Mouse (Mus musculus): ENCODE data around the gene Iqck.

GRCm38 (mm10) chr7:118889046-118889680, 33.6 kb downstream of the Iqck start:
- TF ChIP-seq POLR2A (IDR thresholded peaks at IDR 0.05; ENCODE audit: control insufficient read depth, extremely low read depth, insufficient read depth, low read length, poor library complexity) (no peak), CTCF (IDR thresholded peaks at IDR 0.05; ENCODE audit: borderline replicate concordance, control insufficient read depth, extremely low read depth, insufficient read depth, low read length, poor library complexity) (no peak)
